Mouse (Mus musculus): ENCODE results near the gene Rp9. TPM values are rescaled to one million over a fixed set of nuclear protein-coding genes. Genes with fewer than 3 reads are reported as not detected.

The Rp9 gene
- polyA plus RNA-seq, 1 experiment from 2014 or later = 79.8 TPM

DNA sequence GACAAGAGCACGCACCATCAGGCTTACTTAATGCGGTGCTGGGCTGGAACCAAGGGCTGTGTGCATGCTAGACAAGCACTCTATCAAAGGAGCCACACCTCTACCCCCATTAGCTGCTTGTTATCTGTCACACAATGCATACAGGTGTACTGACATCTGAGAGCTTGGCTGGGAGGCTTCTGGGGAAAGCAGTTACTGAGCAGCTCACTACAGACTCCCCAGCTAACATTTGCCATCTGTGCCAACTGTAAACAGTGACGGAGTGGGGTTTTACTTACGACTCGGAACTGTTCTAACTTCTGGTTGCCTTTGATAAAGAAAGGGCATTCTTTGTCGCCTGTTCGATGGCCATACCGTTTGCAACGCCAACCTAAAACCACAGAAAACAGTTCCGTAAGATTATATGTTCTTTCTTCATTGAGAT lies 16.0 kb downstream of the Rp9 start:
- DNase-seq (ENCODE audit: low spot score) = peak; percentile 41
- Histone ChIP-seq H3K36me3 (ENCODE audit: control insufficient read depth, insufficient read depth, low read length) (peaks cover 50% of the 10 kb centered on the region), H3K4me1 (replicated peaks; ENCODE audit: control insufficient read depth, insufficient read depth, low read length) (peaks cover 8% of the 10 kb centered on the region), H3K27me3 (replicated peaks; ENCODE audit: control insufficient read depth, insufficient read depth, low read length) (no peaks in the 10 kb centered on the region), H3K9me3 (ENCODE audit: control insufficient read depth, low read length) (no peaks in the 10 kb centered on the region), H3K4me3 (ENCODE audit: low read depth, low read length) (no peak overlapping the region), H3K9ac (ENCODE audit: low read depth, low read length) (peak overlapping the region; percentile 18; the same call in 1 of the 2 replicates), H3K27ac (ENCODE audit: low read depth, low read length) (peak overlapping the region; percentile 83), H3K4me2 (peak overlapping the region; percentile 32; the same call in 1 of the 2 replicates)
- ATAC-seq (replicated peaks; ENCODE audit: low FRiP score) = peak; percentile 97
- 55% methylated on average over 10 of the region's 10 CpGs for WGBS

DNA sequence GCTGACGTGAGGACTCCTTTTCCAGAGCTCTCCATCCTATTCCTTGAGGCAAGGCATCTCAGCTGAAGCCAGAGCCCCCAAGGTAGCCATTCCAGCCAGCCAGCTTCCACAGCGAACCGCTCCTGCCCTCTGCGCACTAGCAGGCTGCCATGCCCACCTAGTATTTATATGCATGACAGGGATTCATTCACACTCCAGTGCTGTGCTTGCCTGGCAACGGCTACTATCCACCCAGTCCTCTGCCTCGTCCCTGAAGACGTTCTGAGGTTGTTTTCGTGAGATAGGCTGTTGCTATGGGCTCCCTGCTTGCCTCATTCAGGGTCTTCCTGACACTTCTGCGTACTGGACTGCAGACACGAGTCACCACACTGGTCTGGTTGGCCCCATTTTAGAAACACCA lies 16.8 kb downstream of the Rp9 start:
- Histone ChIP-seq H3K4me2 (0 out of 2 replicates have a peak overlapping the region, but pooled peaks have one; percentile 32), H3K9me3 (ENCODE audit: control insufficient read depth, low read length) (no peaks in the 10 kb centered on the region), H3K27ac (ENCODE audit: low read depth, low read length) (peak overlapping the region; percentile 83; the same call in 1 of the 2 replicates), H3K36me3 (ENCODE audit: control insufficient read depth, insufficient read depth, low read length) (peaks cover 51% of the 10 kb centered on the region), H3K27me3 (replicated peaks; ENCODE audit: control insufficient read depth, insufficient read depth, low read length) (no peaks in the 10 kb centered on the region), H3K4me1 (replicated peaks; ENCODE audit: control insufficient read depth, insufficient read depth, low read length) (peaks cover 8% of the 10 kb centered on the region), H3K4me3 (ENCODE audit: low read depth, low read length) (no peak overlapping the region), H3K9ac (ENCODE audit: low read depth, low read length) (0 out of 2 replicates have a peak overlapping the region, but pooled peaks have one; percentile 18)
- DNase-seq (ENCODE audit: low spot score) (no peak), ATAC-seq (replicated peaks; ENCODE audit: low FRiP score) (no peak)
- 84% methylated on average over 10 of the region's 10 CpGs for WGBS

DNA sequence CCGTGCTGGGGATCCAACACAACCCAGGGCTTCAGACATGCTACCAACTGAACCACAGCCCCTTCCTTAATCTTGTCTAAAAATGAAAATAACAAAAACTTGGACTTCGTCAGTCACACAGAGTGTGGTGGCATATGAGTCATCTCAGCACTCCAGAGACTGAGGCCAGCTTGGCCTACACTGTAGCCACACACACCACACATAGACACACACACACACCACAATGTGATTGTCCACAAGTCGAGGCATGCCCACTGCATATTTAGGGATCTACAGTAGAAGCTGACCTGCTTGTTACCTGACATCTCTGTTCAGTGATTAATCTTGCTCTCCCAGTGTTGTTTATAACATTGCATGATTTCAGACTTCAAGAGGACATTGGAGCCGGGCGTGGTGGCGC lies 20.3 kb downstream of the Rp9 start:
- H3K36me3 ChIP-seq (ENCODE audit: control insufficient read depth, insufficient read depth, low read length) = peaks cover 34% of the 10 kb centered on the region
- WGBS = 93% methylated on average over 6 of the region's 6 CpGs
- no peaks in the 10 kb centered on the region for H3K9me3 ChIP-seq (ENCODE audit: control insufficient read depth, low read length)
- H3K4me3 ChIP-seq (ENCODE audit: low read depth, low read length) = no peak overlapping the region
- ATAC-seq (replicated peaks; ENCODE audit: low FRiP score) (no peak), DNase-seq (ENCODE audit: low spot score) (no peak)
- H3K4me1 ChIP-seq (replicated peaks; ENCODE audit: control insufficient read depth, insufficient read depth, low read length) = peaks cover 8% of the 10 kb centered on the region
- H3K4me2 ChIP-seq = no peak overlapping the region
- no peaks in the 10 kb centered on the region for H3K27me3 ChIP-seq (replicated peaks; ENCODE audit: control insufficient read depth, insufficient read depth, low read length)
- H3K9ac ChIP-seq (ENCODE audit: low read depth, low read length) = no peak overlapping the region
- H3K27ac ChIP-seq (ENCODE audit: low read depth, low read length) = no peak overlapping the region

DNA sequence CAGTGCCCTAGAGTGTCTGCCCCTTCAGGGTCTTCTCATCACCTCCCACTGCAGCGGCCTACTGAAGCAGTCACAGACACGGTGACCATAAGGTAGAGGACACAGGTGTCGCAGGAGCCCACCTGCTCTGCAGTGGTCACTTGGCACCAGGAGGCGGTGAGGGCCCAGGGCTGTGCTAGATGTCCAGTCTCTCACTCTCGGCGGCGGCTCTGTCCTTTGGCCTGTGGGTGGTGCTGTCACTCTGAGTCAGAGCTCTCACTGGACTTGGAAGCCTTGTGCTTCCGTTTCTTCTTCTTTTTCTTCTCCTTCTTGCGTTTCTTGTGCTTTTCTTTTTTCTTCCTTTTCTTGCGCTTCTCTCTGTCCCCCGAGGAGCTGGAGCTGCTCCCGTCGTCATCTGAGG lies 21.1 kb downstream of the Rp9 start:
- DNase-seq (ENCODE audit: low spot score) (no peak), ATAC-seq (replicated peaks; ENCODE audit: low FRiP score) (no peak)
- H3K27me3 ChIP-seq (replicated peaks; ENCODE audit: control insufficient read depth, insufficient read depth, low read length) = no peaks in the 10 kb centered on the region
- H3K9me3 ChIP-seq (ENCODE audit: control insufficient read depth, low read length) = no peaks in the 10 kb centered on the region
- H3K4me3 ChIP-seq (ENCODE audit: low read depth, low read length) = no peak overlapping the region
- no peak overlapping the region for H3K9ac ChIP-seq (ENCODE audit: low read depth, low read length)
- 87% methylated on average over 13 of the region's 13 CpGs for WGBS
- H3K4me2 ChIP-seq = no peak overlapping the region
- H3K4me1 ChIP-seq (replicated peaks; ENCODE audit: control insufficient read depth, insufficient read depth, low read length) = peaks cover 8% of the 10 kb centered on the region
- peaks cover 32% of the 10 kb centered on the region for H3K36me3 ChIP-seq (ENCODE audit: control insufficient read depth, insufficient read depth, low read length)
- H3K27ac ChIP-seq (ENCODE audit: low read depth, low read length) = no peak overlapping the region

DNA sequence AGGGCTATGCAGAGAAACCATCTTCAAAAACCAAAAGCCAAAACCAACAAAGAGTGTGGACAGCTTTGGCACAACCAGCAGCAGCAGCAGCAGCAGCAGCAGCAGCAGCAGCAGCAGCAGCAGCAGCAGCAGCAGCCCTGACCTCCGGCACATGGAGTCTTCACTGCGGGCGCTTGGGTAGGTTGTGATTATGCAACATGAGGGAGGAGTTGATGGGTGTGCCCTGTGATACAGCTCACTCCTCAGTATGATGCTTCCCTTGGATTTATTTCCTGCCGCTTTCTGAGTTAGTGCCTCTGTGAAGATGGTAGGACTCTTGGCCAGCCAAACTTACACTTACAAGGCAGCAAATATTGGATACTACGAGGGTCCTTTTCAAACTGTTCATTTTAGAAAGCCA lies 22.3 kb downstream of the Rp9 start:
- no peak overlapping the region for H3K27ac ChIP-seq (ENCODE audit: low read depth, low read length)
- no peaks in the 10 kb centered on the region for H3K27me3 ChIP-seq (replicated peaks; ENCODE audit: control insufficient read depth, insufficient read depth, low read length)
- no peak for DNase-seq (ENCODE audit: low spot score)
- H3K4me2 ChIP-seq = no peak overlapping the region
- WGBS = 81% methylated on average over 5 of the region's 5 CpGs
- peak; percentile 55; the same call in 1 of the 2 replicates for ATAC-seq (replicated peaks; ENCODE audit: low FRiP score)
- H3K9ac ChIP-seq (ENCODE audit: low read depth, low read length) = no peak overlapping the region
- no peaks in the 10 kb centered on the region for H3K4me1 ChIP-seq (replicated peaks; ENCODE audit: control insufficient read depth, insufficient read depth, low read length)
- no peaks in the 10 kb centered on the region for H3K9me3 ChIP-seq (ENCODE audit: control insufficient read depth, low read length)
- H3K4me3 ChIP-seq (ENCODE audit: low read depth, low read length) = no peak overlapping the region
- peaks cover 20% of the 10 kb centered on the region for H3K36me3 ChIP-seq (ENCODE audit: control insufficient read depth, insufficient read depth, low read length)

DNA sequence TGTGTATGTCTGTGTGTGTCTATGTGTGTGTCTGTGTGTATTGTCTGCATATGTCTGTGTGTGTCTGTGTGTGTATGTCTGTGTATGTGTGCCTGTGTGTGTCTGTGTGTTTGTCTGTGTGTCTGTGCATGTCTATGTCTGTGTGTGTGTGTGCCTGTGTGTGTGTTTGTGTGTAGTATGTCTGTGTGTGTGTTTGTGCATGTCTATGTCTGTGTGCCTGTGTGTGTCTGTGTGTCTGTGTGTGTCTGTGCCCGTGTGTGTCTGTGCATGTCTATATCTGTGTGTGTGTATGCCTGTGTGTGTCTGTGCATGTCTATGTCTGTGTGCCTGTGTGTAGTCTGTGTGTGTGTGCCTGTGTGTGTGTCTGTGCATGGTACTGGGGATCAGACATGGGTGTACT lies 24.4 kb downstream of the Rp9 start:
- ATAC-seq (replicated peaks; ENCODE audit: low FRiP score) = no peak
- DNase-seq (ENCODE audit: low spot score) = no peak
- H3K9me3 ChIP-seq (ENCODE audit: control insufficient read depth, low read length) = no peaks in the 10 kb centered on the region
- no peaks in the 10 kb centered on the region for H3K4me1 ChIP-seq (replicated peaks; ENCODE audit: control insufficient read depth, insufficient read depth, low read length)
- H3K36me3 ChIP-seq (ENCODE audit: control insufficient read depth, insufficient read depth, low read length) = peaks cover 10% of the 10 kb centered on the region
- no peak overlapping the region for H3K4me3 ChIP-seq (ENCODE audit: low read depth, low read length)
- no peak overlapping the region for H3K4me2 ChIP-seq
- no peaks in the 10 kb centered on the region for H3K27me3 ChIP-seq (replicated peaks; ENCODE audit: control insufficient read depth, insufficient read depth, low read length)
- no peak overlapping the region for H3K9ac ChIP-seq (ENCODE audit: low read depth, low read length)
- H3K27ac ChIP-seq (ENCODE audit: low read depth, low read length) = no peak overlapping the region
- WGBS = 82% methylated on average over 1 of the region's 1 CpGs

DNA sequence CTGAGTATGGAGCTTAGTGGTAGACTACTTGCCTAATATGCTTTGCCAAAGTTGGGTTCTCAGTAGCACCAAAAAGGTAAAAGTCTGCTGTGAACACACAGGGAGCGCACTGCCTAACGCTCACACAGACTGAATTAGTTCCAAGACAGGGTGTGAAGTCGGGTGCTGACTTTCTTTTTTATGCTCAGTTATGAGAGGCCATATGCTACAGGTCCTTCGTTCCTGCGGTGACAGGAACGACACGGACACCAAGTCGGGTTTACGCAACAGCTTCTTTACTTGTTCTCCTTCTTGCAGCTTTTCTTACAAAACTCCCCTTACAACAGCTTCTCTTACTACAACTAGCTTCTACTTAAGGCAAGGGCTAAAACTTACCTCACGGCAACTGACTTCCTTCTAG lies 26.4 kb downstream of the Rp9 start:
- Histone ChIP-seq H3K4me1 (replicated peaks; ENCODE audit: control insufficient read depth, insufficient read depth, low read length) (no peaks in the 10 kb centered on the region), H3K27me3 (replicated peaks; ENCODE audit: control insufficient read depth, insufficient read depth, low read length) (no peaks in the 10 kb centered on the region), H3K4me3 (ENCODE audit: low read depth, low read length) (no peak overlapping the region), H3K4me2 (no peak overlapping the region), H3K9me3 (ENCODE audit: control insufficient read depth, low read length) (no peaks in the 10 kb centered on the region), H3K27ac (ENCODE audit: low read depth, low read length) (no peak overlapping the region), H3K36me3 (ENCODE audit: control insufficient read depth, insufficient read depth, low read length) (peaks cover 8% of the 10 kb centered on the region; the same call in 1 of the 2 replicates), H3K9ac (ENCODE audit: low read depth, low read length) (no peak overlapping the region)
- DNase-seq (ENCODE audit: low spot score) (no peak), ATAC-seq (replicated peaks; ENCODE audit: low FRiP score) (no peak)
- 85% methylated on average over 10 of the region's 10 CpGs for WGBS

DNA sequence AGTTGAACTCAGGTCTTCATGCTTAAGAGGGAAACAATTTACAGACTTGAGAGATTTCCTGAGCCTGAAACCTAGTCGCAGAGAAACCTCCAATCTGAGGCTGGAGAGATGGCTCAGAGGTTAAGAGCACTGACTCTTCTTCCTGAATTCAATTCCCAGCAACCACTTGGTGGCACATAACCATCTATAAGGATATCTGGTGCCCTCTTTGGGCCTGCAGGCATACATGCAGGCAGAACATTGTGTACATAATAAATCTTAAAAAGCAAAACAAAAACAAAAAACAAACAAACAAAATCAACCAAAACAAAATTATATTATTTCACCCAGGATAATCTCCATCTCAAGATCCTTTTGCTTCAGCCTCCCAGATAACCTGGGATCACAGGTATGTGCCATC lies 30.7 kb downstream of the Rp9 start:
- no peak overlapping the region for H3K27ac ChIP-seq (ENCODE audit: low read depth, low read length)
- 56% methylated on average over 1 of the region's 1 CpGs for whole genome bisulfite sequencing
- no peaks in the 10 kb centered on the region for H3K9me3 ChIP-seq (ENCODE audit: control insufficient read depth, low read length)
- H3K27me3 ChIP-seq (replicated peaks; ENCODE audit: control insufficient read depth, insufficient read depth, low read length) = no peaks in the 10 kb centered on the region
- no peaks in the 10 kb centered on the region for H3K36me3 ChIP-seq (ENCODE audit: control insufficient read depth, insufficient read depth, low read length)
- no peak overlapping the region for H3K9ac ChIP-seq (ENCODE audit: low read depth, low read length)
- DNase-seq (ENCODE audit: low spot score) (no peak), ATAC-seq (replicated peaks; ENCODE audit: low FRiP score) (no peak)
- no peak overlapping the region for H3K4me2 ChIP-seq
- H3K4me1 ChIP-seq (replicated peaks; ENCODE audit: control insufficient read depth, insufficient read depth, low read length) = no peaks in the 10 kb centered on the region
- H3K4me3 ChIP-seq (ENCODE audit: low read depth, low read length) = no peak overlapping the region

DNA sequence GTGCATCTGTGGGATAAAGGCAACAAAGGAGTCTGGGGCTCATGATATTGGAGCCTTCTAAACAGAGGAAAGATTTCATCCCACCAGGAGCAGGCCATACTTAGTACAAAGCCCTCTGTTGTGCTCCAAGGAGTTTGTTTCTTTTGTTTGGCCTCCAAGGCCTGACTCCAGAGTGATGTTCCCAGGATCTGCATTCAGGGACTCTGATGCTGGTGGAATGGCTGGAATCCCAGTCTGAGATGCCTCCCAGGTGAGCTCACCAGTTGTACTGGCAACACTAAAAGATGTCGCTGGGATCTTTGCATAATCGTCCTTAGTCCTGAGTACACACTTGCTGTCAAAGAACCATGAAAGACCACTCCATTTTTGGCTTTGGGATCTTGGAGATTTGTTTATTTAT lies 35.4 kb downstream of the Rp9 start:
- Histone ChIP-seq H3K9ac (ENCODE audit: low read depth, low read length) (no peak overlapping the region), H3K27ac (ENCODE audit: low read depth, low read length) (no peak overlapping the region), H3K9me3 (ENCODE audit: control insufficient read depth, low read length) (no peaks in the 10 kb centered on the region), H3K4me2 (no peak overlapping the region), H3K27me3 (replicated peaks; ENCODE audit: control insufficient read depth, insufficient read depth, low read length) (no peaks in the 10 kb centered on the region), H3K36me3 (ENCODE audit: control insufficient read depth, insufficient read depth, low read length) (no peaks in the 10 kb centered on the region), H3K4me1 (replicated peaks; ENCODE audit: control insufficient read depth, insufficient read depth, low read length) (no peaks in the 10 kb centered on the region; the same call in 1 of the 2 replicates), H3K4me3 (ENCODE audit: low read depth, low read length) (no peak overlapping the region)
- DNase-seq (ENCODE audit: low spot score) = no peak
- 88% methylated on average over 2 of the region's 2 CpGs for WGBS
- ATAC-seq (replicated peaks; ENCODE audit: low FRiP score) = no peak
